Mouse (Mus musculus): ENCODE results near the gene C2cd2l. TPM values are rescaled to one million over a fixed set of nuclear protein-coding genes. Genes with fewer than 3 reads are reported as not detected.

The C2cd2l gene
- polyA plus RNA-seq, 1 experiment: not detected

DNA sequence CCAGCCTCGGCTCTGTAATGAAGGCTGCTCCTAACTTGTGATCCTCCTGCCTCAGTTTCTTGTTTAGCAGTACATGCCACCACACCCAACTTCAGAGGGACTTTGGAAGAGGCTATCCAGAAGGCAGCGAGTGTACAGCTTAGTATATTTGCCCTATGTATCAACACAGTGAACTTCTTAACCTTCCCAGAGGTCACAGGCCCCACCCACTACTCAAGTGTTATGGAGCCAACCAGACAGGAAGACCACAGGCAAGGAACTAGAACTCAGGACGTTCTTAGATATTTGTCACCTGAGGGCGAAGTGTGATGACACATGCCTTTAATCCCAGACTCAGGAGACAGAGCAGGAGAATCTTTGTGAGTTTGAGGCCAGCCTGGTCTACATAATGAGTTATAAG lies 27.5 kb upstream of the C2cd2l start:
- WGBS: 91% methylated on average over 4 of the region's 4 CpGs
- H3K27ac ChIP-seq (ENCODE audit: insufficient read depth, low read depth, low read length): no peak overlapping the region
- no peak overlapping the region for H3K4me3 ChIP-seq (ENCODE audit: insufficient read depth, low read depth, low read length)
- TF ChIP-seq POLR2A (IDR thresholded peaks at IDR 0.05; ENCODE audit: insufficient read depth, low read depth, low read length): no peak
- no peak for TF ChIP-seq CTCF (IDR thresholded peaks at IDR 0.05; ENCODE audit: insufficient read depth, low read depth, low read length)
- H3K4me1 ChIP-seq (ENCODE audit: control insufficient read depth, insufficient read depth, low read length): peaks cover 3% of the 10 kb centered on the region; the same call in 1 of the 2 replicates

DNA sequence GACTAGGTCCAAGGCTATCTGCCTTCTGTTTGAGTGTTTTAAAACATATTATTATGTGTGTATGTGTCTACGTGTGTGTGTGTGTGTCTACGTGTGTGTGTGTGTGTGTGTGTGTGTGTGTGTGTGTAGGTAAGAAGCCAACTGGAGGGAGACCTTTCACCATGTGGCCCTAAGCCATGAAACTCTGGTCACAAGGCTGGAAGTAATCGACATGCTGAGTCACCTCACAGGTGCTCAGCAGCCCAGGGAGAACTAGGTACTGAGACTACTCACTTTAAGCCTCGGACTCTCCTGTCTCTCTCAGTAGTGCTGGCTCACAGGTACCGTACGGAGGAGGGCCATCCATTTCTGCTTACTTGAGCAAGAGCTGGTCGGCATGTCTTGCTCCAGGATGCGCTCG lies 27.1 kb upstream of the C2cd2l start:
- Histone ChIP-seq H3K4me1 (ENCODE audit: control insufficient read depth, insufficient read depth, low read length) (peaks cover 3% of the 10 kb centered on the region; the same call in 1 of the 2 replicates), H3K27ac (ENCODE audit: insufficient read depth, low read depth, low read length) (no peak overlapping the region), H3K4me3 (ENCODE audit: insufficient read depth, low read depth, low read length) (no peak overlapping the region)
- no peak for TF ChIP-seq POLR2A (IDR thresholded peaks at IDR 0.05; ENCODE audit: insufficient read depth, low read depth, low read length)
- no peak for TF ChIP-seq CTCF (IDR thresholded peaks at IDR 0.05; ENCODE audit: insufficient read depth, low read depth, low read length)
- WGBS: 95% methylated on average over 9 of the region's 9 CpGs

DNA sequence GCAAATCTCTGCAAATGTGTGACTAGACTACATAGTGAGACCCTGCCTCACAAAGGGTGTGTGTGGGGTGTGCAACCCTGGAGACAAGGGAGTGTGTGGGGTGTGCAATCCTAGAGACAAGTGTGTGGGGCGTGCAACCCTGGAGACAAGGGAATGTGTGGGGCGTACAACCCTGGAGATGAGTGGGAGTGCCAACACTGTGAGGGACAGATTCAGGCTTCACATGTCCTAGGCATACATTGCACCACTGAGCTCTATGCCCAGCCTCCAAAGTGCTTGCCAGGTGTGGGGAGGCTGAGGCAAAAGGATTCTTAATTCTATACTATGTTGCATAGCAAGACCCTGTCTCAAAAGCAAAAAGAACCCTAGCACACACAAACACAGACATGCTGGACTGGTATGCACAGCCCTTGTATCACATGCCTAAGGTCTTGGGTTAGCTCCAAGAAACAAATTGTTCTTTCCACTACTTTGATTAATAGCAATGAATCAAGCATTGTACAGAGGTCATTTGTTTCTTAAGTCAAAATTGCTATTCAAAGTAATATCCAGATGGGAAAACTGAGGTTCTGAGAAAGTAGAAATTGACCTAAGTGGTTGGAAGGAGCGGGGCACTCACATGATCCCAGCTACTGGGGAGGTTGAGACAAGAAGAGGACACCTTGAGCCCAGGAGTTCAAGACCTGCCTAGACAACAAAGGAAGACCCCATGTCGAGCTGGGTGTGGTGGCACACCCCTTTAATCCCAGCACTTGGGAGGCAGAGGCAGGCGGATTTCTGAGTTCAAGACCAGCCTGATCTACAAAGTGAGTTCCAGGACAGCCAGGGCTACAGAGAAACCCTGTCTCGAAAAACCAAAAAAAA lies 25.7 kb upstream of the C2cd2l start:
- Histone ChIP-seq H3K4me1 (ENCODE audit: control insufficient read depth, insufficient read depth, low read length) (peaks cover 3% of the 10 kb centered on the region; the same call in 1 of the 2 replicates), H3K4me3 (ENCODE audit: insufficient read depth, low read depth, low read length) (no peak overlapping the region), H3K27ac (ENCODE audit: insufficient read depth, low read depth, low read length) (no peak overlapping the region)
- TF ChIP-seq CTCF (IDR thresholded peaks at IDR 0.05; ENCODE audit: insufficient read depth, low read depth, low read length) (no peak), POLR2A (IDR thresholded peaks at IDR 0.05; ENCODE audit: insufficient read depth, low read depth, low read length) (no peak)
- WGBS: 76% methylated on average over 6 of the region's 6 CpGs

DNA sequence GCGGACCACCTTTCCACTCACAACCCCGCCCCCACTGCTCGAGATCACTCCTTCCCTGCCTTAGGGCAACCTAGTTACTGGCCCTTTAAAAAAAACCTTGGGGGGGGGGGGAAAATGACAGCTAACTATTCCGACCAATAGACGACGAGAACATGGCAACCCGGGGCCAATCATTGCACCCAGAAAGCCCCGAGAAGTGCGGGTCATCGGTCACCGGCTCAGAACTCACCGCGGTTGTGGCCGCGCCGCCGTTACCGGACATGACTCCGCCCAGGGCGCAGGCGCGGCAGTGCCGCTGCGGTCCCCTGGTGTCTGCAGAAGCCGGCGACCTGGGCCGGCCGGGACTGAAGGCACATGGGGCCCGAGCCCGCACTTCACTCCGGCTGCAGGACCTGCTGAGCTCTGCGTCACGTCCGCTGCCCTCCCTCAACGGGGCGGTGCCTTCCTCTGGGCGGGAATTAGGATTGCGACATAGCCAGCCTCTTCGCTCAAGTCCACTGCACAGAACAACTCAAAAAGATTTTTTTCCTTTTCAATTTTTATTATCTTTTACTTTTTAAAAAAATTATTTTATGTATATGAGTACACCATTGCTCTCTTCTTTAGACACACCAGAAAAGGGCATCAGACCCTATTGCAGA lies 23.8 kb upstream of the C2cd2l start, which contains the start of gene Hmbs:
Gene Hmbs (minus strand): TSS at position 448 of the 641 bp plus-strand sequence.
- TF ChIP-seq CTCF (IDR thresholded peaks at IDR 0.05; ENCODE audit: insufficient read depth, low read depth, low read length) (no peak), POLR2A (IDR thresholded peaks at IDR 0.05; ENCODE audit: insufficient read depth, low read depth, low read length) (peak; percentile 66)
- H3K27ac ChIP-seq (ENCODE audit: insufficient read depth, low read depth, low read length): peak within 1 kb of the TSS; percentile 99
- H3K4me3 ChIP-seq (ENCODE audit: insufficient read depth, low read depth, low read length): peak within 1 kb of the TSS; percentile 99
- H3K4me1 ChIP-seq (ENCODE audit: control insufficient read depth, insufficient read depth, low read length): peaks cover 3% of the 10 kb centered on the region; the same call in 1 of the 2 replicates
- WGBS: under 1% methylated on average over 39 of the region's 39 CpGs

DNA sequence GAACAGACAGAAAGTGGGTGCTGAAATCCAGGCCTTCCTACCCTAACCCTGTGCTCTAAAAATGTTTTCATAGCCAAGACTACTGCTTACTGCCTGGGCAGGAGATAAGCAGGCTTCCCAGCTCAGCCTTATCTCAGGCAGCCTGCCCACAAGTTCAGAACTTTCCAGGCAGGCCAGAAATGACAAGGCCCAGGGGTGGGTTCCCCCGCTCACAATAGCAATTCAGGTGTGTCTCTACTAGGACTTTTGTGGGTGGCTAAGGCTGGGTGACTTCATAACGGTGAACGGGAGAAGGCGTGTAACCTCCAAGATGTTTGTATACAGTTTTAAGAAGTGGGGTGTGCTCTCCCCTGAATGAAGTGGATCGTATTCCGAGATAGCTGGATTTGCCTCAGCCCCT lies 23.2 kb upstream of the C2cd2l start:
- Histone ChIP-seq H3K27ac (ENCODE audit: insufficient read depth, low read depth, low read length) (no peak overlapping the region), H3K4me1 (ENCODE audit: control insufficient read depth, insufficient read depth, low read length) (peaks cover 3% of the 10 kb centered on the region; the same call in 1 of the 2 replicates), H3K4me3 (ENCODE audit: insufficient read depth, low read depth, low read length) (peak overlapping the region; percentile 99)
- 8% methylated on average over 6 of the region's 6 CpGs for WGBS
- TF ChIP-seq POLR2A (IDR thresholded peaks at IDR 0.05; ENCODE audit: insufficient read depth, low read depth, low read length) (no peak), CTCF (IDR thresholded peaks at IDR 0.05; ENCODE audit: insufficient read depth, low read depth, low read length) (no peak)

DNA sequence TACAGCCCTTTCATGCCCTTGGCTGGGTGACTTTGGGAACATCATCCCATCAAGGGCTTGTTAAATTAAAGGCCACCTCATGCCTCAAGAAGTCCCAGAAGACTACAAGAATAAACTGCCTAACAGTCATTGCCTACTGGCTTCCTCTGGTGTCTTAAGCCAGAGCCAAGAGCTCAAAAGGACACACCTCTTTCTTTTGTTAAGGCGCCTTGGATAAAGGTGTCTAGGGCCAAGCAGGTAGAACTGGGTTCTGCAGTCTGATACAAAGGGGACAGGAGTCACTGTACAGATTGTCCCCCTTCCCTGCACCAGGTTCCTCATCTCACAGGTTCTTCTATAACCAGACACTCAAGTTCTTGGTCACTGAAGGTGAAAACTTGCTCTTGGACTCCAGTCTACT lies 22.5 kb upstream of the C2cd2l start:
- no peak overlapping the region for H3K4me3 ChIP-seq (ENCODE audit: insufficient read depth, low read depth, low read length)
- peaks cover 5% of the 10 kb centered on the region; the same call in 1 of the 2 replicates for H3K4me1 ChIP-seq (ENCODE audit: control insufficient read depth, insufficient read depth, low read length)
- TF ChIP-seq CTCF (IDR thresholded peaks at IDR 0.05; ENCODE audit: insufficient read depth, low read depth, low read length) (no peak), POLR2A (IDR thresholded peaks at IDR 0.05; ENCODE audit: insufficient read depth, low read depth, low read length) (no peak)
- no peak overlapping the region for H3K27ac ChIP-seq (ENCODE audit: insufficient read depth, low read depth, low read length)
- 87% methylated on average over 1 of the region's 1 CpGs for WGBS

DNA sequence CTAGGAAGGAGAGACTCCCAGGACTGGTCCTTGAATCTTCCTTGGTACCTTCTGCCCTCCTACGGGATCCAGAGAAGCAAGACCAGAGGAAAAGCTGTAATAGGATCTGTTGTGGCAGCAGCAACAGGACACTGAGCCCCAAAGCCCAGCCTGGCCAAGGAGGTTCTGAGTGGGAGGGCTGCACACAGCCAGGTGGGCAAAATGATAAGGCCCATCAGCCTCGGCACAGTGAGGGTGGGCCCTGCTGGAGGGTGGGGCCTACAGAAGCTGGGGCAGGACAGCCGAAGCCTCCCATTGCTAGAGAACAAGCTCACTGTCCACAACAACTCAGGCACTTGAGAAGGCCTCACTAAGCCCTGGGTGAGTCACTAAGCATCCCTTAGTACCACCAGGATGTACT lies 22.1 kb upstream of the C2cd2l start:
- Histone ChIP-seq H3K27ac (ENCODE audit: insufficient read depth, low read depth, low read length) (no peak overlapping the region), H3K4me1 (ENCODE audit: control insufficient read depth, insufficient read depth, low read length) (peaks cover 6% of the 10 kb centered on the region; the same call in 1 of the 2 replicates), H3K4me3 (ENCODE audit: insufficient read depth, low read depth, low read length) (no peak overlapping the region)
- WGBS: 81% methylated on average over 3 of the region's 3 CpGs
- no peak for TF ChIP-seq CTCF (IDR thresholded peaks at IDR 0.05; ENCODE audit: insufficient read depth, low read depth, low read length)
- TF ChIP-seq POLR2A (IDR thresholded peaks at IDR 0.05; ENCODE audit: insufficient read depth, low read depth, low read length): no peak

DNA sequence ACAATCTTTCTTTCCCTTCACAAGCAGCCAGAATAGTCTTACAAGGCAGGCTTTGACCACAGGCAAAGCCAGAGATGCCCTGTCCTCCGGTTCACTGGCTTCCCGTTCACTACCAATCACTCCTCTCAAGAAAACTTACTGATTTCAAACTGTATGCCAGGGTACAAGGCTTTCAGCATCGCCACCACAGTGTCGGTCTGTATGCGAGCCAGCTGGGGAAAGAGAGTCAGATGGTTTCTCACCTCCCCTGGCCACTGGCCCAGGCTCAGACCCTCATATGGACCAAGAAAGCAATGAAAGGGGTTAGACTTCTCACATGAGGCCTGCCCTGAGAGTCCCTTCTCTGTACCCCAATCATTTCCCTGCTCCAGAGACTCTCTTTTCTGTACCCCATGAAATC lies 21.4 kb upstream of the C2cd2l start:
- Histone ChIP-seq H3K27ac (ENCODE audit: insufficient read depth, low read depth, low read length) (no peak overlapping the region), H3K4me3 (ENCODE audit: insufficient read depth, low read depth, low read length) (no peak overlapping the region), H3K4me1 (ENCODE audit: control insufficient read depth, insufficient read depth, low read length) (peaks cover 9% of the 10 kb centered on the region)
- 89% methylated on average over 5 of the region's 5 CpGs for WGBS
- TF ChIP-seq POLR2A (IDR thresholded peaks at IDR 0.05; ENCODE audit: insufficient read depth, low read depth, low read length): no peak
- no peak for TF ChIP-seq CTCF (IDR thresholded peaks at IDR 0.05; ENCODE audit: insufficient read depth, low read depth, low read length)

DNA sequence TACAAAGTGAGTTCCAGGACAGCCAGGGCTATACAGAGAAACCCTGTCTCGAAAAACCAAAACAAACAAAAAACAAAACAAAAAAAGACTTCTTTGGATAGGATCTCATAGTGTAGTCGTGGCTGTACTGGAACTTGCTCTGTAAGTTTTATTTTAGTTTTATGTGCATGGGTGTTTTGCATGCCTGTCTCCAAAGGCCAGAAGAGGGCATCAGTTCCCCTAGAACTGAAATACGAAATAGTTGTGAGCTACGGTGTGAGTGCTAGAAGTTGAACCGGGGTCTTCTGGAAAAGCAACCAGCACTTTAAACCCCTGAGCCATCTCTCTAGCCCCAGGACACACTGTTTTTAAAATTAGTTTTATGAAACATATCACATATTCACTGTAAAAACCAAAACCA lies 18.5 kb upstream of the C2cd2l start:
- no peak for TF ChIP-seq POLR2A (IDR thresholded peaks at IDR 0.05; ENCODE audit: insufficient read depth, low read depth, low read length)
- TF ChIP-seq CTCF (IDR thresholded peaks at IDR 0.05; ENCODE audit: insufficient read depth, low read depth, low read length): no peak
- H3K4me1 ChIP-seq (ENCODE audit: control insufficient read depth, insufficient read depth, low read length): peaks cover 10% of the 10 kb centered on the region
- H3K4me3 ChIP-seq (ENCODE audit: insufficient read depth, low read depth, low read length): no peak overlapping the region
- H3K27ac ChIP-seq (ENCODE audit: insufficient read depth, low read depth, low read length): no peak overlapping the region
- WGBS: 67% methylated on average over 5 of the region's 5 CpGs

Data from olfactory bulb, adult 2 months (tissue).